Mouse (Mus musculus) intestine, embryonic 16.5 days (tissue): ENCODE results near the gene Cdh20. TPM values are rescaled to one million over a fixed set of nuclear protein-coding genes. Genes with fewer than 3 reads are reported as not detected.

ENCODE experiments used
- ATAC-seq: fragments of 200-750 bp; cut with Nextera tagmentation; 2 replicates; pipeline ENCODE4 v1.8.0; 2017; ENCODE audit warnings: moderate TSS enrichment, moderate library complexity
- H3K27ac ChIP-seq: fragments of 300-500 bp; sonication (generic); 2 replicates; pipeline ENCODE4 v1.5.1; 2014; ENCODE audit warnings: mild to moderate bottlenecking, low read length
- H3K27me3 ChIP-seq: fragments of 300-500 bp; sonication (generic); replicated peaks from 2 replicates; pipeline ENCODE4 v1.6.1; 2014; ENCODE audit warnings: low read length, control low read depth, mixed read lengths; ENCODE audit not compliant: control insufficient read depth, insufficient read depth
- H3K36me3 ChIP-seq: fragments of 300-500 bp; sonication (generic); 2 replicates; pipeline ENCODE4 v1.6.1; 2014; ENCODE audit warnings: low read length, control low read depth; ENCODE audit not compliant: control insufficient read depth, insufficient read depth
- H3K4me1 ChIP-seq: fragments of 300-500 bp; sonication (generic); 2 replicates; pipeline ENCODE4 v1.6.1; 2014; ENCODE audit warnings: low read length, control low read depth, mixed read lengths; ENCODE audit not compliant: control insufficient read depth, insufficient read depth
- H3K4me2 ChIP-seq: fragments of 300-500 bp; sonication (generic); 2 replicates; pipeline ENCODE4 v1.6.1; 2014; ENCODE audit warnings: low read depth, low read length, control low read depth
- H3K4me3 ChIP-seq: fragments of 300-500 bp; sonication (generic); 2 replicates; pipeline ENCODE4 v1.5.1; 2014; ENCODE audit warnings: mild to moderate bottlenecking, low read length
- H3K9ac ChIP-seq: fragments of 300-500 bp; sonication (generic); 2 replicates; pipeline ENCODE4 v1.6.1; 2014; ENCODE audit warnings: low read depth, low read length
- H3K9me3 ChIP-seq: fragments of 300-500 bp; sonication (generic); 2 replicates; pipeline ENCODE4 v1.6.1; 2016; ENCODE audit warnings: low read length, control low read depth; ENCODE audit not compliant: control insufficient read depth
- WGBS: fragments of 180-500 bp; shearing (Covaris S2); extraction: QIAGEN DNeasy Blood & Tissue Kit; methylation state at CpG from one replicate; pipeline ENCODE4 v1.1.7; 2014; 5-methylcytosine and 5-hydroxymethylcytosine counted together
- polyA plus RNA-seq: library from polyadenylated mRNA; unstranded; fragments of >200 nt; fragmentation: Nextera tagmentation; extraction: Ambion mirVana; gene quantifications from 2 replicates; pipeline ENCODE4 v1.2.1, GENCODE M21; 2015

The Cdh20 gene
- polyA plus RNA-seq, 1 experiment from 2014 or later, result 0.10 TPM

DNA sequence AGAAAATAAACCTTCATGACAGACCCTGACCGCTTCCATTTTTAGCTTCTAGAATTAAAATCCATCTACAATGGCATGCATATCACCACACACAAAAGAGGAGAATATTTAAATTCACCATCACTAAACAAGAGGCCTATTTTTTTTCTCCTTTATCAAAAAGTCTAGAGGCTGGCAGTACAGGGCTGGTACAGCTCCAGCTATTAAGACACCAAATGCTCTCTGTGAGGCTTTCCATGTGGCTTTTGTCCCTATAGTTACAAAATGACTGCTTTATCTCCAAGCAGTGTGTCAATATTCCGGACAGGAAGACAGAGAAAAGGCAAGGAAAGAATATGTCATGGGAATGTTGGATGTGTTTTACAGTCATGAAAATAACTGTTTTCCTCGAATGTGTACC, 27.8 kb downstream of the Cdh20 start:
- no peak overlapping the region for H3K9ac ChIP-seq
- no peak for ATAC-seq
- no peaks in the 10 kb centered on the region for H3K9me3 ChIP-seq
- WGBS, result 69% methylated on average over 3 of the region's 3 CpGs
- no peaks in the 10 kb centered on the region for H3K27me3 ChIP-seq
- H3K4me2 ChIP-seq, result no peak overlapping the region
- H3K4me3 ChIP-seq, result no peak overlapping the region
- no peaks in the 10 kb centered on the region for H3K36me3 ChIP-seq
- H3K27ac ChIP-seq, result no peak overlapping the region
- no peaks in the 10 kb centered on the region for H3K4me1 ChIP-seq

DNA sequence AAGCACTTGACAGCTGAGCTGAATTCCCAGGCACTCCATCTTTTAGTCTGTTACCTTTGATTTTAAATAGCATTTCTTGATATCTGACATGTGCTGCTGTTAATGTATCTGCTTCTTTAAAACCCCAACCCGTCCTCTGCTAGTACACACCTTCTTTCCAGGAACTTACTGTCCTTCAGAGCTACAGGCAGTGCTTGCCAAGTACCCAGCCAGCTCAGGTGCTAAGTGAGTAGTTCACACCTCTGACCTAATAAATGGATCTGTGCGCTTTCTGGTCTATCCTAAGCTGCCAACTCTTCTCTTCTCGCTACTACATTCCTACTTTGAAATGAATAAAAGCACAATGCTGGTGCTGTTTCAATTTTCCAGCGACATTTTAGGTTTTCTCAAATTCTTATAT, 28.8 kb downstream of the Cdh20 start:
- ATAC-seq, result no peak
- Histone ChIP-seq H3K9ac (no peak overlapping the region), H3K4me3 (no peak overlapping the region), H3K36me3 (no peaks in the 10 kb centered on the region), H3K27me3 (no peaks in the 10 kb centered on the region), H3K27ac (no peak overlapping the region), H3K4me2 (no peak overlapping the region), H3K9me3 (no peaks in the 10 kb centered on the region), H3K4me1 (no peaks in the 10 kb centered on the region)
- WGBS, result 51% methylated on average over 4 of the region's 4 CpGs

DNA sequence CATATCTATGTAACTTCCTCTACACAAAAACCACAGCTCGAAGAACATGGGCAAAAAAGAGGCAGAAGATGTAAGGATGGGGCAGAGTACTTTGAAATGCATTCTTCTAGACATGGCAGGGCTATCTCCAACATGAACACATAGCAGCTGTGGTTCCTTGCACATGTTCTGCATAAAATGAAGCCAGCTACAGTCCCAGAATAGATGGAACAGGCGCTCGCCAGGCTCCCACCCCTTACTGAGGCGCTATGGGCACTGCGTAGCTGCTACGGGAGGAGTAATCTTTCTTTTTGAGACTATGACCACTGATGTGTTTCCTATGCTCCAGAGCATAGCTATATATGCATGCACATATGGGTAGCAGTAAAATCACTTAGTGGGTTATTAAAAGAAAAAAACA, 36.4 kb downstream of the Cdh20 start:
- Histone ChIP-seq H3K4me1 (no peaks in the 10 kb centered on the region), H3K9me3 (no peaks in the 10 kb centered on the region), H3K9ac (no peak overlapping the region), H3K4me3 (no peak overlapping the region), H3K27me3 (no peaks in the 10 kb centered on the region), H3K27ac (no peak overlapping the region), H3K36me3 (no peaks in the 10 kb centered on the region), H3K4me2 (no peak overlapping the region)
- ATAC-seq, result no peak
- 92% methylated on average over 6 of the region's 6 CpGs for WGBS

DNA sequence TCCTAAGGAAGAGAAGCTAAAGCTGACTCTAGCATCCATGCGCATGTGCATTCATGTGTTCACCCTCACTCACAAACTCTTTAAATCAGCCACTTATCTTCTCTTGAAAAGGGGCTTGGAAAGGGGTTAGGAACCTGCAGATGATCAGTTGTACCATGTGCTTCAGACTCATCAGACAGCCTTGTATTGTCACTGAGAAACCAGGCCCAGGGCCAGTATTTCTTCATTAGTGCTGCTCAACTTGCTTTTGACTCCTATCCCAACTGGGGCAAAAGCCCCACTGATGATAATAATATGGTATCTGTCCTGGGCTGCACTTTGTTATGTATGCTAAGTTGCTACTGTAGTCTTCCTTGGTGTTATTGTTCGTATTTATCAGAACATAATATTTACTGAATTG, 38.9 kb downstream of the Cdh20 start:
- Histone ChIP-seq H3K27ac (no peak overlapping the region), H3K9ac (no peak overlapping the region), H3K27me3 (no peaks in the 10 kb centered on the region), H3K9me3 (no peaks in the 10 kb centered on the region), H3K36me3 (no peaks in the 10 kb centered on the region), H3K4me1 (no peaks in the 10 kb centered on the region), H3K4me3 (no peak overlapping the region), H3K4me2 (no peak overlapping the region)
- ATAC-seq, result no peak
- WGBS, result 89% methylated on average over 2 of the region's 2 CpGs

DNA sequence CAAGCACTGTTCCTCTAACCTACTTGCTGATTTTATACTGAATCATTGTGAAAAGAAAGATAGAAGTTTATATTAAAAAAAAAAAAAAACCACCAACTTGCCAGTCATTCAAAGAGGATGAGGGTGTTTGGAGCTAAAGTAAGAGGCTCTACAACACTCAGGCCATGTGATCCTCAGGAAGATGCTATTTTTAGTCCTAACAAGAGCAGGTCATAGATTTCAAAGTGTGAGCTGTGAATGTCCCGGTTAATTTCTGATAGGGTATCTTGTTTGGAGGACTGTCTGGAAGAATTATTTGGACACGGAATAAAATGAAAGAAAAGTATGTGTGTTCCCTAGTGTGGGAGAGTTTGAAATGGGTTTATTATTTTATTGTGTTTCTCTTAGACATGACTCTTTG, 49.2 kb downstream of the Cdh20 start:
- Histone ChIP-seq H3K27ac (no peak overlapping the region), H3K27me3 (no peaks in the 10 kb centered on the region), H3K9me3 (no peaks in the 10 kb centered on the region), H3K4me2 (no peak overlapping the region), H3K4me1 (no peaks in the 10 kb centered on the region), H3K9ac (no peak overlapping the region), H3K36me3 (no peaks in the 10 kb centered on the region), H3K4me3 (no peak overlapping the region)
- no peak for ATAC-seq
- WGBS, result 66% methylated on average over 2 of the region's 2 CpGs

DNA sequence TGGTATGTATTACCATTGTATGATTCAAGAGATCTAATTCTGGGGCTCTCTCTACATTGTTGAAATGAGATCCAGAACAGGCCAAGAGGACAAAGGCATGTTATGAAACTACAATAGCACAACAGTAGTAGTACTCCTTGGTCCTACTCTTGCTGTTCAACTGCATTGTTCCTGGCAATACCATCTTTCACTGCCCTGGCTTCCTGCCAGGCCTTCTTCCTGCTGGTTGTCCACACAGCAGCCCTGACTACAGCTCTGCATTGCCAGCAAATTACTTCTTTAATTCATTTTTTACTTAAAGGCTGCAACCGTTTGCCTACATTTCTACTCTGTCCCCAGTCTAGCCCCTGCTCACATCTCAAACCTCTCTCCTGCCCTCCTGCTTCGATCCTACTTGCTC, 59.8 kb downstream of the Cdh20 start:
- no peak for ATAC-seq
- no peaks in the 10 kb centered on the region for H3K27me3 ChIP-seq
- H3K27ac ChIP-seq, result no peak overlapping the region
- no peaks in the 10 kb centered on the region for H3K9me3 ChIP-seq
- no peaks in the 10 kb centered on the region for H3K36me3 ChIP-seq
- no peaks in the 10 kb centered on the region for H3K4me1 ChIP-seq
- H3K4me2 ChIP-seq, result no peak overlapping the region
- no peak overlapping the region for H3K9ac ChIP-seq
- H3K4me3 ChIP-seq, result no peak overlapping the region
- WGBS, result 82% methylated on average over 2 of the region's 2 CpGs

DNA sequence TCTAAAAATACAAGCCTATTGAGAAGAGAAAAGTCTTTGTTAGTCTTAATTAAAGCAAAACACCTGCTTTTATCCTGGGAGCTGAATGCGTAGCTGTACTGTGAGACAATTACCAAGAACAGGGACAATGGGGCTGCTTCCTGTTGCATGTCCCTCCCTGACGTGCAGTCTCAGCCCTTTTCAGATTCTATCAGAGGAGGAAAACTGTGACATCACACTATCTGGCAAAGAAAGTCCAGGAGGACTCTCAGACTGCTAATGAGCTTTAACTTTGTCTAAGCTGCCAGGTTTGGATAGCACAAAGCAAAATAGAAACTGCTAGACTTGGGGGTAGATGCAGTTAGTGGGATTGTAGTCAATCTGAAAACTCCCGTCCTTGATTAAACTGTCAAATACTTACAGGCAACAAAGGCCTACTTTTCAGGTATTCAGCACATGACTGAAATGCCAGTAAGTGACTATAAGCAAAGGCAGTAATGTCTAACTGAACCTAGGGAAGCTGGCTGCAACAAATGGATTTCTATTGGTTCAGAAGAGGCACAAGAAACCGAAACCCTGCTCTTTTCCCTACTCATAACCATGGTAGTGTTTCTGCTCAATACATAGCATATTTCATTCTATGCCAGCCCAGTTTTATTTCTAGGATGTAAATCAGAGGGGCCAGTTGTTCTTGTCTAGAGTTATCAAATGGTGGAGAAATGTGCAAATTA, 70.0 kb downstream of the Cdh20 start:
- no peak overlapping the region for H3K4me3 ChIP-seq
- no peaks in the 10 kb centered on the region for H3K4me1 ChIP-seq
- H3K27ac ChIP-seq, result no peak overlapping the region
- no peak for ATAC-seq
- H3K36me3 ChIP-seq, result no peaks in the 10 kb centered on the region
- H3K4me2 ChIP-seq, result no peak overlapping the region
- H3K27me3 ChIP-seq, result no peaks in the 10 kb centered on the region
- no peaks in the 10 kb centered on the region for H3K9me3 ChIP-seq
- H3K9ac ChIP-seq, result no peak overlapping the region
- WGBS, result 63% methylated on average over 4 of the region's 4 CpGs

DNA sequence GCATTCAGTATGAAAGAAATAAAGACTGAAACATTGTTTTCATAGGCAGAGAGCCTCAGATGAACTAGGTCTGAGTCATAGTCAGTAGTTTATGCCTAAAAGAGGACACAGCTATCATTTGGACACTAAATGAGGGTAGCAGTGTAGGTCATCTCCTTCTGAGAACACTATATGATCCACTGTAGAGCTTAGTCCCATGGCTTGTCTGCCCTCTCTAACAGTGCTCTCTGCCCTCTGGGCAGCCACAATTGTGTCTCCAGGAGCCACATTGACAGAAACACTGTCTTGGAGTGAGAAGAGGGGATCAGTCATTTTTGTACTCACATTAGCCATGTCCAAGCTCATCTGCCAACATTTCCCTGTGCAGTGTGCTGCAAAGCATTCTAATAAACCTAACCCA, 70.7 kb downstream of the Cdh20 start:
- Histone ChIP-seq H3K27ac (no peak overlapping the region), H3K4me2 (no peak overlapping the region), H3K9me3 (no peaks in the 10 kb centered on the region), H3K4me3 (no peak overlapping the region), H3K9ac (no peak overlapping the region), H3K27me3 (no peaks in the 10 kb centered on the region), H3K4me1 (no peaks in the 10 kb centered on the region), H3K36me3 (no peaks in the 10 kb centered on the region)
- no peak for ATAC-seq

DNA sequence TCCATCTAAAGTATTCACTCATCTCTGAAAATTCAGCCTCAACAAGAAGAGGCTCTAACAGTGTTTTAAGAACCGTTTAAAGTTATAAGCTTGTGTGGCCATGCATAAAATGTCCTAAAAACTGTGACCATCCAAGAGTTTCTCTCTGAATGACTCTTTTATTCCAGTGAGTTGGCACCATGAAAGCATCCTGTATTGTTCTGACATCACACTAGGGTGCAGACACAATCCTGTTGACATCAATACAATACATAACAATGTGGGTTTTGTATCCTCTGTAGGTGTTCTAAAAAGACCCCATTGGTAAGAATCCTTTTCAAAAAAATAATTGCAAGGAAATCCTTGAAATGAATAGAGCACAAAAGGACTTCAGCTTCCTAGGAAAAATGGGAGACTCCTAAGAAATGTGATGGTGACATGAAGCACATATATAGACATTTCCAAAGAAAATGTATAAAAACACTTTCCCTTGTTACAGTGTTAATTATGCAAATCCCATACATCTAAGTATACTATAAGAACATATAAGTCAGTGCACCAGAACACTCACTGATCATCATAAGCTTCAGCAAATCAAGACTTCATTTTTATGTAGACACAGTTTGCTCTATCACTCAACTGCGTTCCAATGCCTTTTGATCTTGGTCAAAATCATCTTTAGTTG, 80.1 kb downstream of the Cdh20 start:
- no peak for ATAC-seq
- H3K4me3 ChIP-seq, result no peak overlapping the region
- WGBS, result 70% methylated on average over 2 of the region's 2 CpGs
- no peak overlapping the region for H3K4me2 ChIP-seq
- H3K36me3 ChIP-seq, result no peaks in the 10 kb centered on the region
- no peak overlapping the region for H3K9ac ChIP-seq
- no peaks in the 10 kb centered on the region for H3K4me1 ChIP-seq
- no peak overlapping the region for H3K27ac ChIP-seq
- H3K9me3 ChIP-seq, result no peaks in the 10 kb centered on the region
- H3K27me3 ChIP-seq, result no peaks in the 10 kb centered on the region

DNA sequence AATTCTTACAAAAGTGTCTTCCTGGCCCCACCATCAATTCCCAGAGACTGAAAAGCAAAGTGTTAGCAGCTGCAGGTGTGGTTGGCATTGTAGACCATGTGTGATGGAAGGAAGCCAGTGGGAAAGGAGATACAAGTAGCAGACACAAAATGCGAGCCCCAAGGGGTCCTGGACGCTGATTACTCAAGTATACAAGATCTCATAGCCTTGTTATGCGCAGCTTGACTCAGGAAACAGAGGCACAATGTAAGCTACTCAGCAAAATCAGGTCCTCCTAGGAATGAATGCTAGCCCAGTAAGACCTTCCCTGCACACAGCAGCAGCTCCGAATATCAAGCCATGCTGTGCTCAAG, 80.6 kb downstream of the Cdh20 start:
- WGBS, result 79% methylated on average over 4 of the region's 4 CpGs
- Histone ChIP-seq H3K4me1 (no peaks in the 10 kb centered on the region), H3K27me3 (no peaks in the 10 kb centered on the region)

More for the DNA sequence above, 80.6 kb downstream of the Cdh20 start:
- ATAC-seq, result no peak
- no peak overlapping the region for H3K4me3 ChIP-seq
- H3K27ac ChIP-seq, result no peak overlapping the region
- no peak overlapping the region for H3K9ac ChIP-seq
- no peaks in the 10 kb centered on the region for H3K36me3 ChIP-seq
- no peaks in the 10 kb centered on the region for H3K9me3 ChIP-seq
- H3K4me2 ChIP-seq, result no peak overlapping the region
